Mouse (Mus musculus) left cerebral cortex, adult 6 months (tissue): ENCODE results near the gene Bcl6b. TPM values are rescaled to one million over a fixed set of nuclear protein-coding genes. Genes with fewer than 3 reads are reported as not detected.

Experiments
- long read RNA-seq, 2 experiments: library from polyadenylated mRNA; unstranded; transcript quantifications; one replicate each; pipeline ENCODE4 v2.0.0; 2019 to 2020
- polyA plus RNA-seq: library from polyadenylated mRNA; unstranded; fragments of <200 nt; fragmentation: Nextera tagmentation; gene quantifications from 2 replicates; pipeline ENCODE4 v1.2.3, GENCODE M21; 2021

The Bcl6b gene
- 0.37 and 0.53 TPM in 2 replicates for polyA plus RNA-seq
- long read RNA-seq, experiment 1, partial matches to known transcripts = 4 of 8 reads
- long read RNA-seq, experiment 1, other reads (novel, unspliced or antisense) = 4 of 8 reads
- long read RNA-seq, experiment 2, partial matches to known transcripts = 1 of 2 reads
- long read RNA-seq, experiment 2, other reads (novel, unspliced or antisense) = 1 of 2 reads

DNA sequence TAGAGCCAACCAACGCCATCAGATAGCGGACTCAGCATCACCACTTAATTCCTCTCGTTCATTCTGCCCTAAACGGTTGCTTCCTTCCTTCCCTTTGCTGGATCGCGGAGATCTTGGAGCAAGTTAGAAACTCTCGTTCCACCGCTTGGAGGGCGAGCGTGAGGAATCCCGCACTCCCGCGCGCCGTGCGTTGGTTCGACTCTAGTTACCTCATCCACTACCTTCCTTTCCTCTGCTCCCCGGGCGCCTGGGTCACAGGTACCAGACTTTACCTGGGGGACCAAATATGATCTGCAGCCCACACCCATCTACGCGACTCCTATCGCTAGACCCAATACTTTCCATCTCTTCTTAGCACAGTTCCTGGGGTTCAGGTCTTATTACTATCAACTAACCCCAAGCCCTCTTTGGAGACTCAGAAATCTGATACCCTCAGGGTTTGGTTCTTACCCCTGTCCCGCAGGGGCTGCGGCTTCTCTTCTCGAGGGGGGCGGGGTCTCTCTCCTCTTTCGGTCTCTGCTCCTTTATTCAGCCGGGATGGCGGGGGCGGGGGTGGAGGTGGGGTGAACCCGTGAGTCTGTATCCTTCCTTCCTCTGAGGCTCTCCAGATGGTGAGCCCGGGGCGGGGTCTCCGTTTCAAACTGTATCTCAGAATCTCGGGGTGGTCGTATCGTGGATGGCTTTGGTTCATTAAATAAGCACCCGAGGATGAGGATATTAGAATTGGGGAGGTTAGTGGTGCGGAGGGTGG, at the start of gene Bcl6b:
Gene Bcl6b, minus strand, starts transcription at position 539 of the 751 bp plus-strand sequence.

DNA sequence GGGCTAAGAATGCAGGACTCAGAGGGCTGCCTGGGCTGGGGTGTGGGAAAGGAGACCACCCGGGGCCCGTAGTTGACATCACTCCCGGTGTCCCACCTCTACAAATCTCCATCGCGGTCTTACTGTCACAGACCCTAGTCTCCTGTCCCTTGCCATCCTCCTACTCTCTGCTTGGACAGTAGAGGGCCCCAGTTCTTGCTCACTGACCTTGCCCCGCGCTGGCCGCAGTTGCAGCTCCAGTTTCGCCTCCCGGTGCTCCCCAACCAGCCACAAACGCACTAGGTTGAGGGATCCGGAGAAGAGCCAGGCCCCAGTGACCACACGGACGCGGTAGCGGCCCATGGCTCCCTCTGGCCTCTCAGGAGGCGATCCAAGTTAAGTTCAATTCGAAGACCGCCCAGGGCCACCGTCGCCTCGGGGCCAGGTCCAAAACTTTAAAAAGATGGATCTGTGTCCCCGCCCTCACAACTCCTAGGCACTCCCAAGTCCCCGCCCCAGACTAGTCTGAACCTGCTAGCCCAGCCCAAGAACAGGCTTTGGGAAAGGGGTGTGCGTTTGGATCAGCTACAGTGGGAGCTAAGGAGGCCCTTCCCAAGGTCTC, 25.4 kb upstream of the Bcl6b start, which contains the start of gene Alox12:
Gene Alox12, minus strand, starts transcription at position 423 of the 601 bp plus-strand sequence.

DNA sequence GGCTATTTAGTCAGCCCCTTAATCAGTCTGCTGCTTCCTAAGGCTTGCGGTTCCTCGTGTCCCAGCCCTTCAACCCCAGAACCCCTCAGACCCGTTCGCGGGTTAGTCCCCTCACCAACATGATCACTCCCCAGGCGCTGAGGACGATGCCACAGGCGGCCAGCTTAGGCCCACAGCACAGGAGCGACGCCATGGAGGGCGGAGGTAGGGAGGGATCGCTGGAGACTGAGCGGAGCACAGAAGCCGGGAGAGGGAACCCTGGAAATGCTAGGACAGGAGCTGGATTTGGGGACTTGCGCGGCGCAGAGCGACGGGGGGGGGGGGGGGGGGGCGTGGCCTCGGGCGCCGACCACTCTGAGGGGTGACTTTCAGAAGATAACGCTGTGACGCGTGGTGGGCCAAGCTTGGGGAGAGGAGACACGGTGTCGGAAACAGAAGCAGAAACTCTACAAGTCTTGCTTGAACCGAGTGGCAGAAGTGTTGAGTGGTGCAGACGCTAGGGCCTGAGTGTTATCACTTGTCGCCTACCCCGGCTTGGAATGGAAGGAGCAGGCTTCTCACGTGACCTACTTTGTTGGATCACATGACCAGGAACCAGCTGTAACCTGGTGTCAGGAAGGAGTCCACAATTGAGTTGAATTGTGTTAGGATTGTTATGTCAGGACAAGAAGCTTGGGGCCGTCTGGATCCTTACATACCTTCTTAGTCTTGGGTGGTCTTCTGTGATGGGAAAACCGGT, 10.1 kb upstream of the Bcl6b start, which contains the start of the genes Gm21988 and Rnasek:
Gene Gm21988, minus strand, starts transcription at position 290 of the 739 bp plus-strand sequence.
Gene Rnasek, minus strand, starts transcription at position 302 of the 739 bp plus-strand sequence.

DNA sequence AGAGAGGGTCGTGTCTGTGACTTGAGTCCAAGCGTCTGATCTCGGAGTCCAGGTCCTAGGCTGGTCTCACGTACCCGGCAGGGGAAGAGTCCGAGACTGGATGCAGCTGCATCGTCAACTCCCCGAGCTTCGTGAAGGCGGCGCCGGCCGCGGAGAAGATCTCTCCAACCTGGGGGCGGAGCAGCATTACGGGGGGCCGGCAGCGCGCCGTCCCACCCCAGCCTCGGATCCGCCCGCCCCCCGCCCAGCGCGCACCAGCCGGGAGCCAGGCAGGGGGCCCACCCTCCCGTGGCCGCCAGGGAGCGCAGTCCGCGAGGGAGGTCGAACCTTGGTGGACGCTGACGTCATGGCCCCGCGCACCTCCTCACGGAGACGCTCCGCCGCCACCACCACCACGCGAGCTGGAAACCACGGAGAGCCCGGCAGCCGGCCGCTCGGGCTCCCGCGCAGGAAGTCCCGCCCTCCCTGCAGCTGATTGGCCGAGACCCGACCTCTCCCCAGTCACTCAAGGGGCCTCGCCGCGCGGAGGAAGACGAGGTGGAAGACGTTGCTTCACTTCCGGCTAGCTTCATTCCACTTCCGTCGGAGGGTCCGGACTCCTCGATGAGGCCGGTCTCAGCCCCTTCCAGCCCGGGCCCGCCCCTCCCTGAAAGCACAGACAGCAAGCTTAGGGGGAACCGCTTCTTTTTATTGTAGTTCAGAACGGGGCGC, 8.0 kb upstream of the Bcl6b start, which contains the start of gene 0610010K14Rik:
Gene 0610010K14Rik, minus strand, starts transcription at position 458 of the 711 bp plus-strand sequence.

DNA sequence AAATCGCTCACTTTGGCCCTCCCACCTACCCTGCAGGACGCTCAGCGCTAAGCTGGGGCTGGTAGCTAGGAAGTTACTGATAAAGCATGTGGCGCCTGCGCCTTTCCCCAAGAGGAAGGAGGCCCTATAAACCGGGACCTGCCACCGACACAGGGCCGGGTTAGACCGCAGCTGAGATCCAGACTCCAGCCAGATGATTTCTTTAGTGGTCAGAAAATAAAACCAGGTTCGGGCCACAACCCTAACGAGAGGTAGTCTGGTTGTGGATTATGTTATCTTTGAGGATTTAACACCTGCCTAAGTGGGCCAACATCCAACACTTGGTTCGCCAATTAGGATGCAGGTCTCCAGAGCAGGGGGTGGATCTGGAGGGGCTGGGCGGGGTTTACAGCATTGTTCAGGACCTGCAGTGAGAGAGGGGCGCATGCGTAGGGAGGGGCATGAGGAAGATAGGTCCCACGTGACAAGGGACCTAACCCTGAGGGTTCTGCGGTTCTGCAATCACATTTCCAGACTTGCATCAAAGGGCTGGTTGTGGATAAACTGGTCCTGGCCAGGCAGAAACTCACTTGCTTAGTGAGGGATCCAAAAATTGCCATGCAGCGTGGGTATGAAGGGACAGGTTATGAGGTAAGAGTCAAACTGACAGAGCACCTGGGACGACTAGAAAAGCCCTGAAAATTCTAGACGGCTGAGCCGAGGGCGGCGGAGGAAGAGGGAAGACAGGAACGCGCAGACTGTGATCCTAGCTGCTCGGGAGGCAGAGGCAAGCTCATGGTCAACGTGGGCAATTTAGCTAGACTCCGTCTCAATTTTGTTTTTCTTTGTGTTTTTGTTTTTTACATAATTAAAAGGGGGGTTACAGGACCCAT, 8.6 kb downstream of the Bcl6b start, which contains the start of gene Slc16a13:
Gene Slc16a13, minus strand, starts transcription at position 334 of the 872 bp plus-strand sequence.

DNA sequence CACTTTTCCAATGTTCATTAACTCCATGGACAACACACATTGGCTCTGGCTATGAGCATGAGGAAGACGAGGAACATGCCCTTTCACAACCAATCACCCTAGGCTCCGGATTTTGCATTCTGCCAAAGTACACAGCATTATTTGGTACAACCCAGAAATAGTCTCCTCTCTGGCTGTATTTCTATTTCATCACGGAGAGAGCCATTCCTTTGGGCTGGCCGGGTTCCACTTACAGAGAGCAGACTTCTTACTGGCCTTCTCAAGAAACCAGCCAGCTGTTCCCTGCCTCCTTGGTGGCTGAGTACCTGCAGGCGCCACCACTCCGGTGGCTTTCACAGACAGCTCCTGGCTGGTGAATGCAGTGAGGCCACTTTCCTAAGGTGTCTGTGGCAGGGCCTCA, 17.2 kb downstream of the Bcl6b start, which contains the start of gene Slc16a11:
Gene Slc16a11, plus strand, starts transcription at position 330 of the 400 bp plus-strand sequence.

Other genes starting within 250 kb of the Bcl6b start
- 16.4 and 21.9 TPM in 2 replicates for gene Ctdnep1, start 248.6 kb downstream of the Bcl6b start, polyA plus RNA-seq
- 112 and 113 TPM in 2 replicates for gene Elp5, start 247.3 kb downstream of the Bcl6b start, polyA plus RNA-seq
- 291 and 457 TPM in 2 replicates for gene Gabarap, start 238.7 kb downstream of the Bcl6b start, polyA plus RNA-seq
- 9.2 and 18.6 TPM in 2 replicates for gene Phf23, start 234.0 kb downstream of the Bcl6b start, polyA plus RNA-seq
- 1.6 and 4.0 TPM in 2 replicates for gene Dvl2, start 229.2 kb downstream of the Bcl6b start, polyA plus RNA-seq
- 40.5 and 55.2 TPM in 2 replicates for gene Acadvl, start 214.4 kb downstream of the Bcl6b start, polyA plus RNA-seq
- gene Dlg4, start 212.9 kb downstream of the Bcl6b start, polyA plus RNA-seq = 50.8 and 69.9 TPM in 2 replicates
- 3.1 and 3.3 TPM in 2 replicates for gene Asgr1, start 175.7 kb downstream of the Bcl6b start, polyA plus RNA-seq
- gene Asgr2, start 137.2 kb downstream of the Bcl6b start, polyA plus RNA-seq = not detected in 2 replicates
- 0.83 and 1.4 TPM in 2 replicates for gene Mgl2, start 99.5 kb downstream of the Bcl6b start, polyA plus RNA-seq
- gene Clec10a, start 73.6 kb downstream of the Bcl6b start, polyA plus RNA-seq = 1.9 and 2.1 TPM in 2 replicates
- gene Slc16a11, start 17.0 kb downstream of the Bcl6b start, polyA plus RNA-seq = 5.1 and 9.8 TPM in 2 replicates
- gene Slc16a13, start 8.7 kb downstream of the Bcl6b start, polyA plus RNA-seq = 1.9 and 2.8 TPM in 2 replicates
- 64.6 and 93.6 TPM in 2 replicates for gene 0610010K14Rik, start 8.1 kb upstream of the Bcl6b start, polyA plus RNA-seq
- gene Gm21988, start 10.0 kb upstream of the Bcl6b start, polyA plus RNA-seq = 13.1 and 15.1 TPM in 2 replicates
- 793 and 899 TPM in 2 replicates for gene Rnasek, start 10.0 kb upstream of the Bcl6b start, polyA plus RNA-seq
- 0.22 and 0.38 TPM in 2 replicates for gene Alox12, start 25.6 kb upstream of the Bcl6b start, polyA plus RNA-seq
- 0.14 and 0.26 TPM in 2 replicates for gene Alox12e, start 92.8 kb upstream of the Bcl6b start, polyA plus RNA-seq
- not detected in 2 replicates for gene Alox15, start 122.2 kb upstream of the Bcl6b start, polyA plus RNA-seq
- 4.6 and 12.1 TPM in 2 replicates for gene Pelp1, start 180.2 kb upstream of the Bcl6b start, polyA plus RNA-seq
- gene Arrb2, start 202.8 kb upstream of the Bcl6b start, polyA plus RNA-seq = 4.4 and 10.5 TPM in 2 replicates
- gene Med11, start 222.1 kb upstream of the Bcl6b start, polyA plus RNA-seq = 17.4 and 19.0 TPM in 2 replicates
- gene Zmynd15, start 229.6 kb upstream of the Bcl6b start, polyA plus RNA-seq = 0.15 TPM in 1 of 2 replicates, not detected in the other
- 2.2 and 3.3 TPM in 2 replicates for gene Cxcl16, start 230.2 kb upstream of the Bcl6b start, polyA plus RNA-seq